Mouse (Mus musculus): ENCODE data around the gene Ttf2. TPM values are rescaled to one million over a fixed set of nuclear protein-coding genes. Genes with fewer than 3 reads are reported as not detected.

Gene Ttf2
- polyA plus RNA-seq, 1 experiment from 2014 or later, result 7.0 TPM

DNA sequence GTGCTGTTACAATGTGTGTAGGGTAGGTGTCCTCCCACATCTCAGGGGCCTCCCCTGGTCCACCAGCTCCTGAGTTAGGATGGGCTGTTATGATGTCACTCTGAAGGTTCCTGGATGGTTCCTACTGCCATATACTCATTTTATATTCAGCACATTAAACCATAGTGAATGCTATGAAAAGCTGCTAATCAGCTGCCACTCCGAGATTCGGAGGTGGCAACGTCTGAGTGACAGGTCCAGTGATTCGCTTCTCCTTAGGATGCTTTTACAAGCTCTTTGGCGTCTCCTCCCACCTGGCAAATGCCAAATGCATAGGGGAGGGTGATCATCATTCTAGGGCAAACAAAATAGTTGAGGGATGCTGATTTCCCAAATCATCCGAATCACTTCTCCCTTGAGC lies 74.0 kb downstream of the Ttf2 start:
- H3K4me3 ChIP-seq, result no peak overlapping the region
- H3K9me3 ChIP-seq, result no peaks in the 10 kb centered on the region
- H3K36me3 ChIP-seq, result no peaks in the 10 kb centered on the region
- no peak for ATAC-seq (ENCODE audit: low read depth)
- H3K27me3 ChIP-seq, result no peaks in the 10 kb centered on the region
- no peak overlapping the region for H3K27ac ChIP-seq (replicated peaks)
- H3K4me1 ChIP-seq (replicated peaks), result no peaks in the 10 kb centered on the region
- no peak overlapping the region for H3K4me2 ChIP-seq
- WGBS, result 82% methylated on average over 6 of the region's 6 CpGs
- no peak overlapping the region for H3K9ac ChIP-seq

DNA sequence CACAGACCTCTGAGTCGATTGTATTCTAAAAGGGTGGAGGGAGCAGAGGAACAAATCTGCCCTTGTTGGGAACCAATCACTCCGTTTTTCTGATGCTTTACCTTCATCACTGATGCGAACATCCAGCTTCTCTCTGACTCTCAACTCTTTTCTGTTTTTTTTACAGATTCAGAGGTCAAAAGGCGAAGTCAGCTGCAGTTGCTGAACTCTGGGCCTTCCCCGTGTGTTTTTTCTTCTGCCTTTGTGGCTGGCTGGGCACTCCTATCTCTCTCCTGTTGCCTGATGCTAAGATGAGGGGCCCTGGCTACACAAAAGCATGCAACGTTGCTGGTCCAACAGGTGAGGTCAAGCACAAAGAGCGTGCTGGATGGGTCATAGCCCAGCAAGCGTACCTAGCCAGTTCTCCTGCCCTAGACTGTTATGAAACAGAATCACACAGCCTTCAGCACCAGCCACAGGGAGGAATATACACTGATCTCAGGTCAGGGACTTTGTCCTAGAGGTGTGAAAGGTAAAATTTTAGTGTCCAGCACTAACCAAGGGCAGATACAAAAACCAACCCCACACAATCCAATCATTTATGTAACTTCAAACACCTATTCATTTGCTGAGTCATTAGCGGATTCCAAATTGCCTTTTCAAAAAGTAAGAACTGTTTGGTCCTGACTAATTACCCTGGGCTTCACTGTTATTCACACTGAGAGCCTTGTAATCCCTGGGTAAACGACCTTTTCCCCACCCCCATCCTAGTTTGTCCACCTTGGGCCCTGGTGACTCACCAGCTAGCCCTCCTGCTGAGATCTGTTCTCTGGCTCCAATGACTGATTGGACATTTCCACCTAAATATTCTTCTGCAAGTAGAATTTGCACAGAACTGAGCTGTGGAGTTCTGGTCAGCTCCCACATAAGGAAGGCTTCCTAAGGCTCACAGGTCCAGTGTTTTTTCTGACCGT lies 76.8 kb downstream of the Ttf2 start:
- no peak for ATAC-seq (ENCODE audit: low read depth)
- Histone ChIP-seq H3K9me3 (no peaks in the 10 kb centered on the region), H3K4me2 (no peak overlapping the region), H3K27ac (replicated peaks) (no peak overlapping the region), H3K4me3 (no peak overlapping the region), H3K4me1 (replicated peaks) (no peaks in the 10 kb centered on the region), H3K27me3 (no peaks in the 10 kb centered on the region), H3K36me3 (no peaks in the 10 kb centered on the region), H3K9ac (no peak overlapping the region)
- 56% methylated on average over 11 of the region's 11 CpGs for WGBS

DNA sequence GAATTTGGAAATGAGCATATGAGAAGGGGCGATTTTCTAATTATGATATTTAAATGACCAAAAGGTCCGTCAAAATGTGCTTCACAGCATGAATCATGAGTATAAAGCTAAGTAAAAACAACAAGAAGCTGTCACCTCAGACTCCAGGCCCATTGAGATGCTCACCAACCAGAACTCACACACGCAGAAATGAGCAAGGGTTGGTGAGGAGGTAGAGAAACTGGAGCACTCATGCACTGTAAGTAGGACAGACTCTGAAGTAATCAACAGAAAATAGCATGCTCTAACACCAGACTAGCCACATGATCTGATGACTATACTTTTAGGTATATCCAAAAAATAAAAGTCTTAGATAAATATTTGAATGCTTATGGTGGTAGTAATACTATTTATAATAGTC lies 79.1 kb downstream of the Ttf2 start:
- ATAC-seq (ENCODE audit: low read depth), result no peak
- Histone ChIP-seq H3K4me2 (no peak overlapping the region), H3K27me3 (no peaks in the 10 kb centered on the region), H3K4me1 (replicated peaks) (no peaks in the 10 kb centered on the region), H3K9me3 (no peaks in the 10 kb centered on the region), H3K9ac (no peak overlapping the region), H3K4me3 (no peak overlapping the region), H3K27ac (replicated peaks) (no peak overlapping the region), H3K36me3 (no peaks in the 10 kb centered on the region)
- WGBS, result 81% methylated on average over 3 of the region's 3 CpGs

DNA sequence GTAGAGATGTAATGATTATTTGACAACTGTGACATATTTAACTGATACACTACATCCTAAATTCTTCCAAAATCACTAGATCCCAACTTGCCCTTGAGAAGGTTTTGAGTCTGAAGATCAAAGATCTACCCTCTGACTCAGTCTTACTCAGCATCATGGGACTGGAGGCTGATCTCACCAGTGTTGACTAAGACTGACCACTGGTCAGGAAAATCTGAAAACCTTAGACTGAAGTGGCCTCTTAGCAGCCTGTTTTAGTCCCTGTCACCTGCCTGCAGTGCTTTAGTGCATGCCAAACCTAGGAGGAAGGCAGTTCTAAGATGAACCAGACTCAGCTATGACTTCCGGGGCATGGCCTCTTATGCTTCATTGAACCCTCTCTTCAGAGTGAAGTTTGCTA lies 80.2 kb downstream of the Ttf2 start:
- Histone ChIP-seq H3K4me2 (no peak overlapping the region), H3K36me3 (no peaks in the 10 kb centered on the region), H3K9ac (no peak overlapping the region), H3K4me1 (replicated peaks) (no peaks in the 10 kb centered on the region), H3K27ac (replicated peaks) (no peak overlapping the region), H3K4me3 (no peak overlapping the region), H3K27me3 (no peaks in the 10 kb centered on the region), H3K9me3 (no peaks in the 10 kb centered on the region)
- ATAC-seq (ENCODE audit: low read depth), result no peak
- 92% methylated on average over 1 of the region's 1 CpGs for WGBS

Other genes starting within 250 kb of the Ttf2 start
- not detected in 2 replicates for gene Vtcn1, start 144.2 kb downstream of the Ttf2 start, polyA plus RNA-seq (2015; fragmentation: Nextera tagmentation; extraction: Ambion mirVana)
- 6.2 and 8.0 TPM in 2 replicates for gene Trim45, start 47.5 kb downstream of the Ttf2 start, polyA plus RNA-seq (2015; fragmentation: Nextera tagmentation; extraction: Ambion mirVana)
- 0.11 TPM in 1 of 2 replicates, not detected in the other for gene Cd101, start 59.9 kb upstream of the Ttf2 start, polyA plus RNA-seq (2015; fragmentation: Nextera tagmentation; extraction: Ambion mirVana)
- gene Ptgfrn, start 140.6 kb upstream of the Ttf2 start, polyA plus RNA-seq (2015; fragmentation: Nextera tagmentation; extraction: Ambion mirVana), result 3.2 and 3.5 TPM in 2 replicates

All from neural tube, embryonic 13.5 days (tissue).